Mouse (Mus musculus) heart, adult 2 months (tissue): ENCODE data around the gene Eif4e3.

Experiments
- CTCF ChIP-seq: fragments of 200-600 bp; IDR thresholded peaks from 2 replicates; pipeline ENCODE4 v1.8.1; 2022; ENCODE audit warnings: antibody characterized with exemption, mild to moderate bottlenecking, moderate library complexity
- EP300 ChIP-seq: fragments of 200-500 bp; IDR thresholded peaks from 2 replicates; pipeline ENCODE4 v1.6.1; 2011; ENCODE audit warnings: low read depth, low read length, control low read depth; ENCODE audit not compliant: insufficient read depth
- POLR2A ChIP-seq: fragments of 200-500 bp; IDR thresholded peaks from 2 replicates; pipeline ENCODE4 v1.6.1; 2011; ENCODE audit warnings: mild to moderate bottlenecking, low read depth, low read length, control low read depth; ENCODE audit not compliant: insufficient read depth

- no peak for TF ChIP-seq POLR2A
- TF ChIP-seq CTCF, result no peak
- no peak for TF ChIP-seq EP300
Measured at GRCm38 (mm10) chr6:99617415-99617814, 49.2 kb downstream of the Eif4e3 start.
